Mouse (Mus musculus) hematopoietic stem cell, adult 5-6 weeks (primary cell): Measurements from ENCODE around the gene Tpbgl. TPM values are rescaled to one million over a fixed set of nuclear protein-coding genes. Genes with fewer than 3 reads are reported as not detected.

Experiments
- ATAC-seq, 2 experiments: fragments of 125-278 bp in 1 of 2; replicated peaks in 1 of 2; 2 replicates each; pipeline ENCODE4 v1.8.0; 2016 to 2017; ENCODE audit warnings: inconsistent platforms in 2 of 2, mild to moderate bottlenecking in 2 of 2, moderate number of reproducible peaks in 2 of 2, low read depth in 1 of 2, moderate TSS enrichment in 1 of 2; ENCODE audit not compliant: low FRiP score in 2 of 2, poor library complexity in 2 of 2, severe bottlenecking in 2 of 2, insufficient read depth in 1 of 2, low TSS enrichment in 1 of 2
- total RNA-seq: library from RNA; stranded (forward); fragments of 172-1452, 232-1000 nt; gene quantifications from 2 replicates; pipeline ENCODE4 v1.2.3, GENCODE M21; 2017

Gene Tpbgl
- total RNA-seq, 1 experiment from 2014 or later: not detected

GRCm38 (mm10) chr7:99593868-99594803, 32.8 kb downstream of the Tpbgl start:
- ATAC-seq: peak; percentile 66 to 83

- ATAC-seq: no peak
Measured at GRCm38 (mm10) chr7:99592669-99593068, 34.2 kb downstream of the Tpbgl start.

- ATAC-seq: no peak
Measured at GRCm38 (mm10) chr7:99590646-99591045, 36.3 kb downstream of the Tpbgl start.

GRCm38 (mm10) chr7:99590064-99590463, 36.8 kb downstream of the Tpbgl start:
- peak; percentile 54 to 70; a peak in 2 of 4 replicates for ATAC-seq

GRCm38 (mm10) chr7:99585976-99586375, 40.9 kb downstream of the Tpbgl start:
- ATAC-seq: no peak

- ATAC-seq: no peak
Measured at GRCm38 (mm10) chr7:99583625-99584024, 43.3 kb downstream of the Tpbgl start.

- ATAC-seq: no peak
Measured at GRCm38 (mm10) chr7:99582867-99583266, 44.0 kb downstream of the Tpbgl start.

- ATAC-seq: no peak
Measured at GRCm38 (mm10) chr7:99582306-99582705, 44.6 kb downstream of the Tpbgl start.

- peak; percentile 75 to 89 for ATAC-seq
Measured at GRCm38 (mm10) chr7:99580247-99580646, 46.7 kb downstream of the Tpbgl start.

GRCm38 (mm10) chr7:99579491-99580190, 47.3 kb downstream of the Tpbgl start:
- 0 out of 4 replicates have a peak, but pooled peaks of 1 of the 2 experiments have one; percentile 34 for ATAC-seq

- ATAC-seq: no peak
Measured at GRCm38 (mm10) chr7:99578246-99578645, 48.7 kb downstream of the Tpbgl start.

Other genes with a start within 250 kb of the Tpbgl start
- gene Gdpd5, start 245.7 kb downstream of the Tpbgl start, total RNA-seq: 0.15 and 0.25 TPM in 2 replicates
- 3.4 TPM in 1 of 2 replicates, not detected in the other for gene Klhl35, start 161.1 kb downstream of the Tpbgl start, total RNA-seq
- gene Rps3, start 143.4 kb downstream of the Tpbgl start, total RNA-seq: 2,540 and 2,778 TPM in 2 replicates
- 77.8 and 83.5 TPM in 2 replicates for gene Arrb1, start 91.6 kb downstream of the Tpbgl start, total RNA-seq
- 1.4 and 2.6 TPM in 2 replicates for gene Slco2b1, start 84.2 kb upstream of the Tpbgl start, total RNA-seq
- not detected in 2 replicates for gene Olfr520, start 103.2 kb upstream of the Tpbgl start, total RNA-seq
- not detected in 2 replicates for gene Olfr521, start 136.4 kb upstream of the Tpbgl start, total RNA-seq
- 3.7 and 6.1 TPM in 2 replicates for gene Neu3, start 201.3 kb upstream of the Tpbgl start, total RNA-seq
- not detected in 2 replicates for gene Xrra1, start 232.0 kb upstream of the Tpbgl start, total RNA-seq
- gene Spcs2, start 236.4 kb upstream of the Tpbgl start, total RNA-seq: 168 and 175 TPM in 2 replicates